Comparison of ENCODE assay signal across 34 mouse cellular contexts in the genomic region with DNA sequence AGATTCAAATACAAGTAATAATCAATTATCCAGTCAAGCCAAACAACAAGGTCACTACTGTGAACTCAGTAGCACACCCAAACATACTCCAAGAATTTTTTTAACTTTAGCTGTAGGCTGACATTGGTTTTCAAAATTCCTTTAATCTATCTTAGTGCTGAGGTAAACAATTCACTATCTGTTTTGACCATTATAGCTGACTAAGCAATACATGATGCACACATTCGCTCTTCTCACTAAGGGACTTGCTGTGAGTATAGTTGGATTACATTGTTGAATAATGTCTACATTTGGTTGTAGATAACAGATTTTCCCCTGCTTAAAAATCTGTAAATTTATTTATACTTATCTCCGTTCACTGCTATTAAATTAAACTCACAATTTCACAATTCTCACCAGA.
"Had no signal": no experiment of that assay in that cellular context is flagged by ENCODE, and none has a peak within 500 bp of the region (broad histone marks: within the 10 kb centered on the region; RNA-seq: fewer than 3 reads in every experiment).

No protein-coding gene starts in this region.

- H3K36me3 ChIP-seq: heart, embryonic 12.5 days; heart, embryonic 13.5 days; heart, embryonic 15.5 days; hindbrain, embryonic 10.5 days; hindbrain, embryonic 12.5 days; hindbrain, embryonic 13.5 days; hindbrain, embryonic 15.5 days; intestine, embryonic 15.5 days had no signal

- H3K9me3 ChIP-seq: heart, embryonic 12.5 days; heart, embryonic 13.5 days; heart, embryonic 15.5 days; hindbrain, embryonic 10.5 days; hindbrain, embryonic 12.5 days; hindbrain, embryonic 13.5 days; hindbrain, embryonic 15.5 days; intestine, embryonic 15.5 days had no signal

- H3K4me1 ChIP-seq: heart, embryonic 12.5 days; heart, embryonic 13.5 days; heart, embryonic 15.5 days; hindbrain, embryonic 10.5 days; hindbrain, embryonic 12.5 days; hindbrain, embryonic 13.5 days; hindbrain, embryonic 15.5 days; intestine, embryonic 15.5 days had no signal

- H3K4me3 ChIP-seq: heart, embryonic 12.5 days; heart, embryonic 13.5 days; heart, embryonic 15.5 days; hindbrain, embryonic 10.5 days; hindbrain, embryonic 12.5 days; hindbrain, embryonic 13.5 days; hindbrain, embryonic 15.5 days; intestine, embryonic 15.5 days; layer of hippocampus, adult 2 months; left cerebral cortex, adult 2 months had no signal

- ATAC-seq: hindbrain, embryonic 16.5 days; hindbrain, postnatal 0 days; inflammation-experienced regulatory T-cells, adult 6 months; intestine, embryonic 15.5 days; intestine, embryonic 16.5 days; intestine, postnatal 0 days had no signal

- DNase-seq: heart, postnatal 10 days; heart, postnatal 14 days; heart, postnatal 36 days; heart, postnatal 4 days; kidney, adult 11 months; kidney, adult 18-20 months; kidney, adult 2 months; kidney, adult 8-10 months; kidney, adult 9 months; kidney, postnatal 10 days; kidney, postnatal 14 days; kidney, postnatal 25 days; kidney, postnatal 36 days; kidney, postnatal 4 days; layer of hippocampus, adult 9-11 months; layer of hippocampus, postnatal 36 days had no signal

- H3K9ac ChIP-seq: heart, embryonic 12.5 days; heart, embryonic 13.5 days; heart, embryonic 15.5 days; hindbrain, embryonic 12.5 days; hindbrain, embryonic 13.5 days; hindbrain, embryonic 14.5 days; hindbrain, embryonic 15.5 days; intestine, embryonic 15.5 days had no signal

- H3K27ac ChIP-seq: heart, embryonic 13.5 days; heart, embryonic 15.5 days; hindbrain, embryonic 10.5 days; hindbrain, embryonic 12.5 days; hindbrain, embryonic 13.5 days; hindbrain, embryonic 14.5 days; hindbrain, embryonic 15.5 days; hindbrain, postnatal 0 days; intestine, embryonic 15.5 days; kidney, postnatal 0 days; layer of hippocampus, adult 2 months; left cerebral cortex, adult 2 months had no signal

- H3K4me2 ChIP-seq: heart, embryonic 11.5 days; heart, embryonic 12.5 days; heart, embryonic 13.5 days; heart, embryonic 15.5 days; hindbrain, embryonic 12.5 days; hindbrain, embryonic 13.5 days; hindbrain, embryonic 14.5 days; hindbrain, embryonic 15.5 days; intestine, embryonic 15.5 days had no signal

- H3K27me3 ChIP-seq: heart, embryonic 12.5 days; heart, embryonic 13.5 days; heart, embryonic 15.5 days; hindbrain, embryonic 12.5 days; hindbrain, embryonic 13.5 days; hindbrain, embryonic 15.5 days; intestine, embryonic 15.5 days had no signal
